Mouse (Mus musculus): Measurements from ENCODE around the gene Cdc42se2.

GRCm38 (mm10) chr11:54791458-54791857, 4.0 kb upstream of the Cdc42se2 start:
- TF ChIP-seq EP300 (IDR thresholded peaks at IDR 0.05; ENCODE audit: insufficient read depth, low read depth, low read length) (no peak), POLR2A (IDR thresholded peaks at IDR 0.05; ENCODE audit: insufficient read depth, low read length) (no peak), CTCF (IDR thresholded peaks at IDR 0.05; ENCODE audit: low read depth, low read length) (no peak)
